ENCODE assay signal across 9 mouse cellular contexts in the genomic region with DNA sequence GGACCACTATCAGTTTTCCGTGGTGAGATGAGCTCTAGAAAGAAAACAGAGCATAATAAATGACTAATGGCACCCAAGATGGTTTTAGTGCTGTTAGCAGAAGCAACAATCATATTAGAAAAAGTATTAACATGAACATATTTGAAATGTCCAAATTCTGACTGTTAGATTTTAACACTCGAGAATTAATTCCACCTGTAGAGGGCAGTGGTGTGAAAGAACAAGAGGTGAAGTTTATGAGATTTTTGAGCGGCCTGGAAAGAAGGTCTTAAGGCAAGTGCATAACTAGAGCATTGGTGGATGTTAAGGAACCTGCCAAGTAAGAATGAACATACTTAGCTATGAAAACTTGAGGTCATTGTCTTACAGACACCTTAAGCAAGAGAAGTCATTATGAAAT. TPM values are rescaled to one million over a fixed set of nuclear protein-coding genes. Genes with fewer than 3 reads are reported as not detected.
DNase-seq lines count a peak whose midpoint lies in the region; ATAC-seq and TF ChIP-seq lines count a peak whose summit lies in the region.
"Had no signal": no experiment of that assay in that cellular context is flagged by ENCODE, and none has a peak within 500 bp of the region (broad histone marks: within the 10 kb centered on the region; RNA-seq: fewer than 3 reads in every experiment).

No protein-coding gene starts in this region.

- no peaks in the 10 kb centered on the region for H3K4me1 ChIP-seq in forebrain, postnatal 0 days (ENCODE audit: insufficient read depth)
- no peaks in the 10 kb centered on the region for H3K4me1 ChIP-seq in forebrain, embryonic 16.5 days (replicated peaks; ENCODE audit: control insufficient read depth, insufficient read depth, low read length)
- no peaks in the 10 kb centered on the region for H3K4me1 ChIP-seq in lung, postnatal 0 days (ENCODE audit: insufficient read depth, low read depth, low read length)
- H3K4me1 ChIP-seq: limb, embryonic 13.5 days had no signal

- no peak overlapping the region for H3K9ac ChIP-seq in forebrain, postnatal 0 days
- H3K9ac ChIP-seq in forebrain, embryonic 16.5 days (replicated peaks; ENCODE audit: low read depth, low read length): no peak overlapping the region
- no peak overlapping the region for H3K9ac ChIP-seq in lung, postnatal 0 days (replicated peaks; ENCODE audit: low read depth)
- H3K9ac ChIP-seq: limb, embryonic 13.5 days had no signal

- H3K4me3 ChIP-seq in forebrain, postnatal 0 days (ENCODE audit: low read depth, low read length): no peak overlapping the region
- H3K4me3 ChIP-seq in forebrain, embryonic 16.5 days (replicated peaks; ENCODE audit: low read length): no peak overlapping the region
- no peak overlapping the region for H3K4me3 ChIP-seq in lung, postnatal 0 days (ENCODE audit: low read depth, low read length)
- H3K4me3 ChIP-seq: limb, embryonic 13.5 days had no signal

- intact Hi-C loops in left cerebral cortex, postnatal 10 days (cut with DNase I): no loop called here

- no peak overlapping the region for H3K4me2 ChIP-seq in forebrain, postnatal 0 days (ENCODE audit: low read depth)
- no peak overlapping the region for H3K4me2 ChIP-seq in forebrain, embryonic 16.5 days (ENCODE audit: low read length)
- no peak overlapping the region for H3K4me2 ChIP-seq in lung, postnatal 0 days (replicated peaks; ENCODE audit: low read depth, low read length)
- H3K4me2 ChIP-seq: limb, embryonic 13.5 days had no signal

- TF ChIP-seq EP300 in lung, postnatal 0 days (IDR thresholded peaks at IDR 0.05): no peak

- peaks cover 3% of the 10 kb centered on the region for H3K9me3 ChIP-seq in forebrain, postnatal 0 days (ENCODE audit: low read length)
- peaks cover 1% of the 10 kb centered on the region; the same call in 1 of the 2 replicates for H3K9me3 ChIP-seq in forebrain, embryonic 16.5 days (ENCODE audit: control insufficient read depth, low read length)
- no peaks in the 10 kb centered on the region for H3K9me3 ChIP-seq in lung, postnatal 0 days (ENCODE audit: low read length)

- no peak for DNase-seq in forebrain, postnatal 0 days
- peak; percentile 45 for DNase-seq in lung, postnatal 0 days (ENCODE audit: low spot score)
- DNase-seq in lung, adult 18-20 months: no peak
- DNase-seq in adipocyte (ENCODE audit: low spot score): peak; percentile 58
- DNase-seq in natural killer cell, adult 2 months (ENCODE audit: low spot score in 2 of 2): peak; percentile 1 to 10
- no peak for DNase-seq in left cerebral cortex, postnatal 10 days (ENCODE audit: extremely low spot score in 1 of 2, low spot score in 2 of 2)
- no peak for DNase-seq in testis, postnatal 14 days (ENCODE audit: low spot score)

- TF ChIP-seq CTCF in forebrain, postnatal 0 days (IDR thresholded peaks at IDR 0.05; ENCODE audit: low read depth): peak; percentile 34; the same call in 1 of the 2 replicates
- TF ChIP-seq CTCF in lung, postnatal 0 days (IDR thresholded peaks at IDR 0.05): peak; percentile 54

- WGBS in forebrain, postnatal 0 days: 23% methylated on average over 3 of the region's 3 CpGs
- WGBS in forebrain, embryonic 16.5 days: 30% methylated on average over 3 of the region's 3 CpGs
- WGBS in lung, postnatal 0 days: 11% methylated on average over 3 of the region's 3 CpGs

- H3K27me3 ChIP-seq in forebrain, postnatal 0 days (ENCODE audit: insufficient read depth, low read length): no peaks in the 10 kb centered on the region
- no peaks in the 10 kb centered on the region for H3K27me3 ChIP-seq in forebrain, embryonic 16.5 days (replicated peaks; ENCODE audit: control insufficient read depth, insufficient read depth, low read length)
- no peaks in the 10 kb centered on the region for H3K27me3 ChIP-seq in lung, postnatal 0 days (replicated peaks; ENCODE audit: insufficient read depth, low read length)
- H3K27me3 ChIP-seq: limb, embryonic 13.5 days had no signal

- H3K27ac ChIP-seq in forebrain, postnatal 0 days (ENCODE audit: low read depth, low read length): no peak overlapping the region
- no peak overlapping the region for H3K27ac ChIP-seq in forebrain, embryonic 16.5 days (ENCODE audit: low read length)
- no peak overlapping the region for H3K27ac ChIP-seq in lung, postnatal 0 days (ENCODE audit: low read length)
- H3K27ac ChIP-seq: limb, embryonic 13.5 days had no signal

- ATAC-seq in forebrain, postnatal 0 days: no peak
- ATAC-seq in forebrain, embryonic 16.5 days: no peak
- ATAC-seq in lung, postnatal 0 days: no peak

- no peaks in the 10 kb centered on the region for H3K36me3 ChIP-seq in forebrain, postnatal 0 days (ENCODE audit: insufficient read depth)
- H3K36me3 ChIP-seq in forebrain, embryonic 16.5 days (ENCODE audit: control insufficient read depth, insufficient read depth): no peaks in the 10 kb centered on the region
- H3K36me3 ChIP-seq in lung, postnatal 0 days (ENCODE audit: insufficient read depth, low read length): no peaks in the 10 kb centered on the region
- H3K36me3 ChIP-seq: limb, embryonic 13.5 days had no signal

RNA-seq across cellular contexts. Expression of a gene that starts 6.7 kb away (rescaled TPM):
- 17.7 and 18.5 TPM in 2 replicates for total RNA-seq in forebrain, postnatal 0 days (2014; rRNA removed)
- polyA plus RNA-seq in forebrain, postnatal 0 days (2015; fragmentation: Nextera tagmentation; extraction: Ambion mirVana): 1.5 and 2.0 TPM in 2 replicates
- polyA plus RNA-seq in forebrain, embryonic 16.5 days (2015; fragmentation: Nextera tagmentation; extraction: Ambion mirVana): 9.0 and 10.2 TPM in 2 replicates
- polyA plus RNA-seq in lung, postnatal 0 days (2015; fragmentation: Nextera tagmentation; extraction: Ambion mirVana): 2.5 TPM in 2 replicates
- 1 to 10 TPM; 7.5 to 7.7 TPM for total RNA-seq in left cerebral cortex, postnatal 10 days (2021)

RNA-seq across cellular contexts. Expression of a gene that starts 23.3 kb away (rescaled TPM):
- 7.0 and 8.3 TPM in 2 replicates for total RNA-seq in forebrain, postnatal 0 days (2014; rRNA removed)
- polyA plus RNA-seq in forebrain, postnatal 0 days (2015; fragmentation: Nextera tagmentation; extraction: Ambion mirVana): 2.8 and 3.5 TPM in 2 replicates
- polyA plus RNA-seq in forebrain, embryonic 16.5 days (2015; fragmentation: Nextera tagmentation; extraction: Ambion mirVana): 13.8 and 15.0 TPM in 2 replicates
- polyA plus RNA-seq in lung, postnatal 0 days (2015; fragmentation: Nextera tagmentation; extraction: Ambion mirVana): 4.4 and 4.7 TPM in 2 replicates
- total RNA-seq in left cerebral cortex, postnatal 10 days (2021): 10 to 100 TPM; 11.2 to 12.3 TPM

RNA-seq across cellular contexts. Expression of a gene that starts 39.7 kb away (rescaled TPM):
- total RNA-seq in forebrain, postnatal 0 days (2014; rRNA removed): 34.9 and 43.2 TPM in 2 replicates
- polyA plus RNA-seq in forebrain, postnatal 0 days (2015; fragmentation: Nextera tagmentation; extraction: Ambion mirVana): 15.4 and 18.5 TPM in 2 replicates
- polyA plus RNA-seq in forebrain, embryonic 16.5 days (2015; fragmentation: Nextera tagmentation; extraction: Ambion mirVana): 42.0 and 43.0 TPM in 2 replicates
- polyA plus RNA-seq in lung, postnatal 0 days (2015; fragmentation: Nextera tagmentation; extraction: Ambion mirVana): 26.4 and 28.3 TPM in 2 replicates
- total RNA-seq in left cerebral cortex, postnatal 10 days (2021): 10 to 100 TPM; 14.5 to 16.7 TPM

RNA-seq across cellular contexts. Expression of a gene that starts 47.8 kb away (rescaled TPM):
- 1,758 and 2,185 TPM in 2 replicates for total RNA-seq in forebrain, postnatal 0 days (2014; rRNA removed)
- polyA plus RNA-seq in forebrain, postnatal 0 days (2015; fragmentation: Nextera tagmentation; extraction: Ambion mirVana): 679 and 877 TPM in 2 replicates
- polyA plus RNA-seq in forebrain, embryonic 16.5 days (2015; fragmentation: Nextera tagmentation; extraction: Ambion mirVana): 660 and 678 TPM in 2 replicates
- 609 and 716 TPM in 2 replicates for polyA plus RNA-seq in lung, postnatal 0 days (2015; fragmentation: Nextera tagmentation; extraction: Ambion mirVana)
- total RNA-seq in left cerebral cortex, postnatal 10 days (2021): 100 to 1,000 TPM; 507 to 513 TPM

RNA-seq across cellular contexts. Expression of a gene that starts 52.9 kb away (rescaled TPM):
- 1.7 and 1.8 TPM in 2 replicates for total RNA-seq in forebrain, postnatal 0 days (2014; rRNA removed)
- 0.36 and 0.75 TPM in 2 replicates for polyA plus RNA-seq in forebrain, postnatal 0 days (2015; fragmentation: Nextera tagmentation; extraction: Ambion mirVana)
- 0.65 and 0.67 TPM in 2 replicates for polyA plus RNA-seq in forebrain, embryonic 16.5 days (2015; fragmentation: Nextera tagmentation; extraction: Ambion mirVana)
- 1.3 and 1.4 TPM in 2 replicates for polyA plus RNA-seq in lung, postnatal 0 days (2015; fragmentation: Nextera tagmentation; extraction: Ambion mirVana)
- total RNA-seq in left cerebral cortex, postnatal 10 days (2021): 1 to 10 TPM; 1.3 to 1.6 TPM

Comparison
In these comparisons a context has a peak if more than half of its experiments do, and no peak if none do; other contexts are left out.
1. DNase-seq: peak in lung, postnatal 0 days (single experiment), adipocyte (single experiment) and natural killer cell, adult 2 months (2 of 2); none in forebrain, postnatal 0 days (single experiment), lung, adult 18-20 months (0 of 2), left cerebral cortex, postnatal 10 days (0 of 2) and testis, postnatal 14 days (single experiment).